Mouse (Mus musculus): ENCODE measurements around the gene D11Wsu47e. TPM values are rescaled to one million over a fixed set of nuclear protein-coding genes. Genes with fewer than 3 reads are reported as not detected.

Gene D11Wsu47e
- polyA plus RNA-seq (2012; rRNA removed; ENCODE audit: low replicate concordance): 6.4 and 8.3 TPM in 2 replicates

DNA sequence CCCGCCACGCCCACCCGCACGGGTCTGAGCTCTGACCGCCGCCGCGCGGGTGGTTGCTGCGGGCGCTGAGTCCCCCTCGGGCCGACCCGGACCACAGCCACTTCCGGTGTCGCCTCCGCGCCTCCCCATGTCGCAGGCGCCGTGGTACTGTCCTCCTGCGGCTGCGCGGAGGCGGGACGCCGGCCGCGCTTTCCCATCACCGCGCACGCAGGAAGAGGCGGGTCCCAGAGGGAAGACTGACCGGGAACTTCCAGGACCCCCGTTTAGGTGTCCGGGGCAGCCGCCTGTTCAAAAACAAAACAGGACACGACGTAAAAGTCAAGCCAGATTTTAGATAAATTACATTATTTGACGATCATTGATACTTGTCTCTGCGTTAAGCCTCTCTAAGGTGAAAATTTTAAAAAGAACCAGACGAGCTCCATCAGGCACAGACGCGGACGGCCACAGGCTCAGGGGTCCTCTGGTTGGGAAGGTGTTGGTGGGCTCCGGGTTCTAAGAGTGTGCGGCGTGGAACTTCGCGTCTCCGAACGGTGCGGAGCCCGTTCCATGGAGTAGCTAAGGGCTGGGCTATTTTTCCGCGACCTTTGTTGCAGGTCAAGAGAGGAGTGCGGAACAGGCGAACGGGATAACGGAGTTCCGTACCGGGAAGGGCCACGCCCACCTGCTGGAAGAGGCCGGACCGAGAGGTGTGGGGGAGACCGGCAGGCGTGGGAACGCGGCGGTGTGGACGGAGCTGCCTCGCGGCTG is at the start of gene D11Wsu47e, which contains the start of gene Fam104a:
Gene D11Wsu47e, plus strand, starts transcription at position 456 of the 750 bp plus-strand sequence.
Gene Fam104a, minus strand, starts transcription at position 199 of the 750 bp plus-strand sequence.

DNA sequence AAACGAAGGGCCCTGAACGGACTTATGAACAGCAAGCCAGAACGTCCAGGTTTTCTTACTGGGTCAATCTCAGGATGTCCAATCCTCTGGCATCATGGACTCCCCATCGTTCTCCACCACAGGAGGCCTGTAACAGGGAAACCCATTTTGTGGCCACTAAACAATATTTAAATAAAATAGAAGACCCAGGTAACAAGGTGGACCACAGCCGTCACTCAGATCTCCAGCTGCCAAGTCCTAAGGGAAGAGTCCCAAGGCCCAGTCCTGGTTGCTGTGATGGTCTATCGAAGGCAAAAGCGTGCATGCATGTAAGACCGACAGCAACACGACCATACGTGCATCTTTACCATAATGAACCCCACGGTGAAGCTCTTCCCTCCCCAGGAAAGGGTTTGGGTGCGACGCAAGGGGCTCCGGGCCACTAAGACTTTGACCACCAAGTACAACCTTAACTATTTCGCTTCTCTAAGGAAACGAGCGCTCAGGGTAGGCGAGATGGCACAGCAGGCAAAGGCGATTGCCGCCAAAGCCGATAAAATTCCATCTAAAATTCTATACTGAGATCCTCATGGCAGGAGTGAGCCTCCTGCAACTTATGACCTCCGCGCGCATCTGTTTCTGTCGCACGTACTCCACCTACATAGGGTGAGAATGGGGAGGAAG is 35.4 kb upstream of the D11Wsu47e start, which contains the start of gene Cog1:
Gene Cog1, plus strand, starts transcription at position 480 of the 663 bp plus-strand sequence.

DNA sequence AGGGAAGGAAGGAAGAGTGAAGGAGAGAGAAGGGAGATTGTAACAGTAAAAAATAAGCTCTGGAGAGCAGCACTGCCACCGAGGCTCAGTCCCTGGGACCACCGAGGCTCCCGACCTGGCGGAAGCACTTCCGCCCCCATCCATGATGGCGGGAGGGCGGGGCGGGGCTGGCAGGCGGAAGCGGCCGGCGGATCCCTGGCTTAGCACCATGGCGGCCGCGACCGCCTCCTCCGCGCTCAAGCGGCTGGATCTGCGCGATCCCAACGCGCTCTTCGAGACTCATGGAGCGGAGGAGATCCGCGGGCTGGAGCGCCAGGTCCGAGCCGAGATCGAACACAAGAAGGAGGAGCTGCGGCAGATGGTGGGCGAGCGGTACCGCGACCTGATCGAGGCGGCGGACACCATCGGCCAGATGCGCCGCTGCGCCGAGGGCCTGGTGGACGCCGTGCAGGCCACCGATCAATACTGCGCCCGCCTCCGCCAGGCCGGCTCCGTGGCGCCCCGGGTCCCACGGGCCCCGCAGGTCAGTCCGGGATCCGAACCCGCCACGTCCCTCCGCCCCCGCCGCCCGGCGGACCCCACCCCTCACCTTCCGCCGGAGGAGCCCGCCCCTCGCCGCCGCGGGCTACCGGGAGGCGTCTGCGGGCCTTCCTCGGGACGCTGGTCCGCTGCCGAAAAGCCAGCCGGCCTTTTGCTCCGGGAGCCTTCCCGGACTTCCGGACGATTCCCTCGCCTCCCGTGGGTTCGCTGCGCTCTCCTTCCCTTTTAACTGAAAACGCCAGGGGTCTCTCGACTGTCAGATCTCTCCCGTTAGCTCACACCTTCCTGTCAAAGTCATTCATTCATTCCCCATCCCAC is 34.6 kb upstream of the D11Wsu47e start, which contains the start of gene Slc39a11:
Gene Slc39a11, minus strand, starts transcription at position 727 of the 858 bp plus-strand sequence.

GRCm38 (mm10) chr11:113709731-113710256 is 25.6 kb downstream of the D11Wsu47e start, which contains the start of gene Cpsf4l:
TSS of gene Cpsf4l (minus strand) at chr11:113710017.

Other genes with a start within 250 kb of the D11Wsu47e start
- gene Sstr2, start 65.1 kb upstream of the D11Wsu47e start, polyA plus RNA-seq (2012; rRNA removed; ENCODE audit: low replicate concordance): not detected in 2 replicates
- gene Cog1, start 35.2 kb upstream of the D11Wsu47e start, polyA plus RNA-seq (2012; rRNA removed; ENCODE audit: low replicate concordance): 45.8 and 51.9 TPM in 2 replicates
- gene Slc39a11, start 34.3 kb upstream of the D11Wsu47e start, polyA plus RNA-seq (2012; rRNA removed; ENCODE audit: low replicate concordance): 20.3 and 25.4 TPM in 2 replicates
- 20.3 and 37.8 TPM in 2 replicates for gene Fam104a, start 257 bp upstream of the D11Wsu47e start, polyA plus RNA-seq (2012; rRNA removed; ENCODE audit: low replicate concordance)
- 1.5 and 2.7 TPM in 2 replicates for gene Cpsf4l, start 25.6 kb downstream of the D11Wsu47e start, polyA plus RNA-seq (2012; rRNA removed; ENCODE audit: low replicate concordance)
- gene Cdc42ep4, start 67.5 kb downstream of the D11Wsu47e start, polyA plus RNA-seq (2012; rRNA removed; ENCODE audit: low replicate concordance): 41.9 and 69.2 TPM in 2 replicates